Mouse (Mus musculus) brain, embryonic 14.5 days (tissue): ENCODE results near the gene Myh6.

Experiments
- CTCF ChIP-seq: fragments of 200-500 bp; IDR thresholded peaks from 2 replicates; pipeline ENCODE4 v1.5.1; 2012; ENCODE audit warnings: inconsistent platforms, mild to moderate bottlenecking, moderate library complexity, borderline replicate concordance; ENCODE audit not compliant: insufficient read depth, insufficient read length; ENCODE audit errors: extremely low read depth
- POLR2A ChIP-seq: fragments of 200-500 bp; IDR thresholded peaks from 2 replicates; pipeline ENCODE4 v1.6.1; 2012; ENCODE audit warnings: mild to moderate bottlenecking, inconsistent platforms, borderline replicate concordance; ENCODE audit not compliant: poor library complexity, insufficient read depth, insufficient read length, severe bottlenecking; ENCODE audit errors: extremely low read depth

DNA sequence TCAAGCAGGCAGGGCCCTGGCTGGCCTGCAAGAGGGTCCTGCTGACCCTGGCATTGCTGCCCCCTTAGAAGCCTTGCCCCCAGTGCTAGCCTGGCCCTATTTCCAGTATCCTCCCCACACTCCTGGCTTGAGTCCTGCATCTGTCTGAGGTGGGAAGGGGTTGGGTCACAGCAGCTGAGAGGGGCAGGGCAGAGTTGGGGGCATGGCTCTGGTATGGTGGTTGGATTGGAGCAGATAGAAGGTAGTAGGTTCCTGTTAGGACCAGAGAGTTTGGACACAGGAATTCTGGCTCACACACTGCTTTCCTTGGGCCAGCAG is 28.1 kb upstream of the Myh6 start:
- TF ChIP-seq CTCF (no peak), POLR2A (no peak)
